Mouse (Mus musculus): ENCODE measurements around the gene Srgap1. TPM values are rescaled to one million over a fixed set of nuclear protein-coding genes. Genes with fewer than 3 reads are reported as not detected.

The Srgap1 gene
- total and polyA plus RNA-seq, 2 experiments from 2014 or later: 28.5 to 31.1 TPM

DNA sequence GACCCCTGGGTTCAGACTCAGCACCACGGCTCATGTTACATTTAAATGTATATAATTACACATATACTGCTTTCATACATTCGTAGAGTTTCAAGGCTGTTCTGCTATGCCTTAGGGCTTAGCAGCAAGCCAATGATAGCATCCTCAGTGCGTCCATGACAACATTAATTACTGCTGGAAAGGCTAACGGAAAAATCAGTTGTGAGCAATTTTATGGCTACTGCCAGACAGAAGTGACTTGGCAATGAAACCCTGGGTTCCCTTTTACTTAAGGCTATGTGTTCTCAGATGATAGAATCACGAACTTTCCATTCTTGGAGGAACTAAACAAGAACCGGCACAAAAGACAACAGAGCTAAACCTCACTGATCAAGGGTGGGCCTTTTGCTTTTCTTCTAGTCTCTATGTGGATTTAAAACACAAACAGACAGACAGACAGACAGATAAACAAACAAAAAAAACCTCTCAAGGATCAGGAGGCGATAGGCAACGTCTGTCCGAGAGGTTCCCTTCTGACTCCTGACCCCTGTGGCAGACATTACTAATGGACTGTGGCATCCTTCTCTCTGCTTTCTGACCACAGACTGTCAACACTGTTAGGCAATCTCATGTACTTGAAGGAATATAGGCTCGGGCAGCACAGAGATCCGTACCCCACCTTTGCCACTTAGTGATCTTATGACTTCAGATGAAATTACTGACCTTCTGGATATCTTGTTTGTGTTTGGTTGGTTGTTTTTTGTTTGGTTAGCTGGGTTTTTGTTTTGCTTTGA, 85.8 kb downstream of the Srgap1 start:
- Histone ChIP-seq H3K9ac (replicated peaks; ENCODE audit: low read length, poor library complexity, severe bottlenecking) (no peak overlapping the region), H3K9me3 (ENCODE audit: low read length) (no peaks in the 10 kb centered on the region), H3K4me1 (ENCODE audit: insufficient read depth, low read length) (no peaks in the 10 kb centered on the region), H3K27me3 (ENCODE audit: insufficient read depth, low read length) (no peaks in the 10 kb centered on the region), H3K4me3 (ENCODE audit: low read depth, low read length) (no peak overlapping the region), H3K4me2 (ENCODE audit: low read depth, low read length, poor library complexity, severe bottlenecking) (no peak overlapping the region), H3K27ac (ENCODE audit: low read depth, low read length) (no peak overlapping the region), H3K36me3 (ENCODE audit: insufficient read depth, low read length) (no peaks in the 10 kb centered on the region)
- WGBS: 60% methylated on average over 11 of the region's 11 CpGs
- DNase-seq (ENCODE audit: low spot score): no peak
- no peak for ATAC-seq (ENCODE audit: low FRiP score)
- TF ChIP-seq CTCF (IDR thresholded peaks at IDR 0.05): no peak

DNA sequence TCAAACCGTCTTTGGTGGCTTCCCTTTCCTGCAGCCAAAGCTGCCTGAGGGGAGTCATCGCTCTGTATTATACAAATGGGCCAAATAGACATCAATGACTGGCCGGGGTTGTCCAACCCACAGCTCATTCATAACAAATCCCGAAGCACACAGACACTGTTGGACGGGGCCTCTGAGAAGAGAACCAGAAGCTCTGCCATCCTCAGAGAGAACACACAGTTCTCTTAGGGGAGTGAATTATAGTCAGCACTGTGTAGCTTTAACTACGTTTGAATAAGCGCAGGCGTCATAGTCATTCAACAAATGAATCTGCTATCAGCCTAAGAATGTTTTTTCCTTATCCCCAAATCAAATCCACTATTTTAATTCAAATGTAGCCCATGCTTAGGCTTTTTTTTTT, 88.4 kb downstream of the Srgap1 start:
- Histone ChIP-seq H3K9me3 (ENCODE audit: low read length) (no peaks in the 10 kb centered on the region), H3K36me3 (ENCODE audit: insufficient read depth, low read length) (no peaks in the 10 kb centered on the region), H3K4me1 (ENCODE audit: insufficient read depth, low read length) (no peaks in the 10 kb centered on the region), H3K4me2 (ENCODE audit: low read depth, low read length, poor library complexity, severe bottlenecking) (no peak overlapping the region), H3K27me3 (ENCODE audit: insufficient read depth, low read length) (no peaks in the 10 kb centered on the region), H3K27ac (ENCODE audit: low read depth, low read length) (no peak overlapping the region), H3K9ac (replicated peaks; ENCODE audit: low read length, poor library complexity, severe bottlenecking) (no peak overlapping the region), H3K4me3 (ENCODE audit: low read depth, low read length) (no peak overlapping the region)
- no peak for TF ChIP-seq CTCF (IDR thresholded peaks at IDR 0.05)
- no peak for DNase-seq (ENCODE audit: low spot score)
- ATAC-seq (ENCODE audit: low FRiP score): no peak
- 65% methylated on average over 8 of the region's 8 CpGs for WGBS

DNA sequence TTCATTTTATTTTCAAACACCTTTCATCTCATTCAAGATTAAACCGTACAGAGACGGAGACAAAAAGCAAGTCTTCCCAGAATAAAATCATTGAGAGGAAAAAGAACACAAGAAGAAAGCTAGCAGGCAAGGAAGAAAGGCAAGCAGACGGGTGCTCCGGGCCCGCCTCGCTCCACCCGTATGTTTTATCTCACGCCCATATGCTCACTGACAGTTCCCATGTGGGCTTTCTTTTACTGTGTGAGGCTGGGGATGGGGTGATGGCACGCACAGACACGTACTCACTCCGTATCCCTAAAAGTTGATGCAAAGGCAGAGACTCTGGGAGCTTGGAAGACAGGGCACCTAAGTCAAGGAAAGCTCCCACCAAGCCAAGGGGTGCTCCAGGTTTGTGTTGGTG, 90.6 kb downstream of the Srgap1 start:
- no peak for ATAC-seq (ENCODE audit: low FRiP score)
- TF ChIP-seq CTCF (IDR thresholded peaks at IDR 0.05): no peak
- H3K27me3 ChIP-seq (ENCODE audit: insufficient read depth, low read length): no peaks in the 10 kb centered on the region
- no peaks in the 10 kb centered on the region for H3K9me3 ChIP-seq (ENCODE audit: low read length)
- DNase-seq (ENCODE audit: low spot score): no peak
- H3K4me3 ChIP-seq (ENCODE audit: low read depth, low read length): no peak overlapping the region
- 0 out of 2 replicates have a peak overlapping the region, but pooled peaks have one; percentile 0 for H3K27ac ChIP-seq (ENCODE audit: low read depth, low read length)
- no peak overlapping the region for H3K9ac ChIP-seq (replicated peaks; ENCODE audit: low read length, poor library complexity, severe bottlenecking)
- H3K4me1 ChIP-seq (ENCODE audit: insufficient read depth, low read length): no peaks in the 10 kb centered on the region
- H3K4me2 ChIP-seq (ENCODE audit: low read depth, low read length, poor library complexity, severe bottlenecking): no peak overlapping the region
- WGBS: 59% methylated on average over 11 of the region's 11 CpGs
- H3K36me3 ChIP-seq (ENCODE audit: insufficient read depth, low read length): no peaks in the 10 kb centered on the region

DNA sequence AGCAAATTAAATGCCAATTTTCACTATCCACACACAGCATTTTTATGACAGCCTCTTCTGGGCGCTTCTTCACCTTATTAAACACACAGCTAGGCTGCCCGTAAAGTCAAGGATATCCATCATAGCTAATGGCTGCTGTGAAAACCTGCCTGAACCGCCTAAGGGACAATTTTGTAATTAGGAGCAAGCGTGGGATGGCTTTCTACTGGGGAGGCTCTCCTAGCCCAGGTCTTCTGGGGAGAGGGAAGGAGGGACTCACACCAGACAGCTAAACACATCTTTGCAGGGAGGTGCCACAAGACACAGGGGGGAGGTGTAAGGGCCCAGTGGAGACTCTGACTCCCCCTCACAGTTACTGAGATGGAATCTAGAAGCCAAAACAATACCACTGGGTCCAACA, 91.4 kb downstream of the Srgap1 start:
- no peaks in the 10 kb centered on the region for H3K36me3 ChIP-seq (ENCODE audit: insufficient read depth, low read length)
- no peak overlapping the region for H3K4me3 ChIP-seq (ENCODE audit: low read depth, low read length)
- H3K4me1 ChIP-seq (ENCODE audit: insufficient read depth, low read length): no peaks in the 10 kb centered on the region
- H3K27me3 ChIP-seq (ENCODE audit: insufficient read depth, low read length): no peaks in the 10 kb centered on the region
- H3K4me2 ChIP-seq (ENCODE audit: low read depth, low read length, poor library complexity, severe bottlenecking): no peak overlapping the region
- ATAC-seq (ENCODE audit: low FRiP score) (no peak), DNase-seq (ENCODE audit: low spot score) (peak; percentile 27)
- H3K9ac ChIP-seq (replicated peaks; ENCODE audit: low read length, poor library complexity, severe bottlenecking): no peak overlapping the region
- 59% methylated on average over 4 of the region's 4 CpGs for WGBS
- TF ChIP-seq CTCF (IDR thresholded peaks at IDR 0.05): no peak
- no peaks in the 10 kb centered on the region for H3K9me3 ChIP-seq (ENCODE audit: low read length)
- peak overlapping the region; percentile 32; the same call in 1 of the 2 replicates for H3K27ac ChIP-seq (ENCODE audit: low read depth, low read length)

DNA sequence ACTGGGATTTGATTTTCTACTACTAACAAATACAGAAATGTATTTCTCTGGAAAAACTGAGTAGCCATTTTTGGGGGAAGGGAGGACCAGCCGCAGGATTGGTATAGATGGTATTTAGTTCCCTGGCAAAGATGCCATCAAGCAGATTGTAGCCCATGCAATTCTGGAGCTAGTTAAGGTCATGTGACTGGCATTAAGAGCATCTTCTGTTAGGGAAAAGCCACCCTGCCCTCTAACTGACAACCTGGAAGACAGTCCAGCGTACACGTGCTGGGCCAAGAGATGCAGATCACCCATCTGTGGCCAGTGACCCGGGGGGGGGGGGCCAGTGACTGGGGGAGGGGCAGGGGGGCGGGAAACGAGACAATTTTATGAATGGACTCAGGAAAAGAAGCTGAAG, 92.2 kb downstream of the Srgap1 start:
- Histone ChIP-seq H3K27me3 (ENCODE audit: insufficient read depth, low read length) (no peaks in the 10 kb centered on the region), H3K9ac (replicated peaks; ENCODE audit: low read length, poor library complexity, severe bottlenecking) (no peak overlapping the region), H3K9me3 (ENCODE audit: low read length) (no peaks in the 10 kb centered on the region), H3K4me2 (ENCODE audit: low read depth, low read length, poor library complexity, severe bottlenecking) (no peak overlapping the region), H3K27ac (ENCODE audit: low read depth, low read length) (no peak overlapping the region), H3K4me3 (ENCODE audit: low read depth, low read length) (no peak overlapping the region), H3K4me1 (ENCODE audit: insufficient read depth, low read length) (no peaks in the 10 kb centered on the region), H3K36me3 (ENCODE audit: insufficient read depth, low read length) (no peaks in the 10 kb centered on the region)
- 78% methylated on average over 6 of the region's 6 CpGs for WGBS
- DNase-seq (ENCODE audit: low spot score) (no peak), ATAC-seq (ENCODE audit: low FRiP score) (no peak)
- no peak for TF ChIP-seq CTCF (IDR thresholded peaks at IDR 0.05)

DNA sequence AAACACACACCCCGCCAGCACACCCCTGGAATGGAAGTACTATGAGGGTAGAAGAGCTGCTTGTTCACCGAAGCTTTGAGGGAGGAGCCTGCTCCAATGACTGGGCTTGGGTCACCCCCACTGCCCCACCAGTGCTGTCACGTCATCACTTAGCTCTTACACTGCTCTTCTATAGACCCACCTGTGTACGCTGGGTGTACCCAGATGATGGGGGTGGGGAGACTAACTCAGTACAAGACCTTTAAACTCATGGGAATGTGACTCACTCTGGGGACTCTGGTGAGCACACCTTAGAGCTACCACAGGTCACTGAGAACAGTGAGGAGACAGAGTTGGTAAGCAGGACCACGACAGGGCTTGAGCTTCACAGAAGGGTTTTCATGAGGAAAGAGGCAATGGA, 94.1 kb downstream of the Srgap1 start:
- no peaks in the 10 kb centered on the region for H3K36me3 ChIP-seq (ENCODE audit: insufficient read depth, low read length)
- no peak overlapping the region for H3K9ac ChIP-seq (replicated peaks; ENCODE audit: low read length, poor library complexity, severe bottlenecking)
- WGBS: 90% methylated on average over 5 of the region's 5 CpGs
- H3K4me3 ChIP-seq (ENCODE audit: low read depth, low read length): no peak overlapping the region
- H3K27ac ChIP-seq (ENCODE audit: low read depth, low read length): no peak overlapping the region
- ATAC-seq (ENCODE audit: low FRiP score) (no peak), DNase-seq (ENCODE audit: low spot score) (no peak)
- H3K27me3 ChIP-seq (ENCODE audit: insufficient read depth, low read length): no peaks in the 10 kb centered on the region
- TF ChIP-seq CTCF (IDR thresholded peaks at IDR 0.05): no peak
- H3K4me1 ChIP-seq (ENCODE audit: insufficient read depth, low read length): no peaks in the 10 kb centered on the region
- no peaks in the 10 kb centered on the region for H3K9me3 ChIP-seq (ENCODE audit: low read length)
- no peak overlapping the region for H3K4me2 ChIP-seq (ENCODE audit: low read depth, low read length, poor library complexity, severe bottlenecking)
